Mouse (Mus musculus): Measurements from ENCODE around the gene Plod3.
A peak's percentile ranks its signal among the peaks of the same experiment; 100 is the strongest.

Gene Plod3

GRCm38 (mm10) chr5:136965686-136966085 is 21.1 kb upstream of the Plod3 start:
- no peak for DNase-seq

- no peak for DNase-seq
Measured at GRCm38 (mm10) chr5:136966331-136966730, 20.5 kb upstream of the Plod3 start, which contains the start of gene Cldn15. Gene Cldn15, plus strand, starts transcription at chr5:136966616.

- DNase-seq: no peak
Measured at GRCm38 (mm10) chr5:136966861-136967455, 19.9 kb upstream of the Plod3 start.

- no peak for DNase-seq
Measured at GRCm38 (mm10) chr5:136967592-136967991, 19.2 kb upstream of the Plod3 start.

GRCm38 (mm10) chr5:136970703-136971102 is 16.1 kb upstream of the Plod3 start:
- peak; percentile 86 for DNase-seq

- no peak for DNase-seq
Measured at GRCm38 (mm10) chr5:136973670-136974069, 13.1 kb upstream of the Plod3 start.

- no peak for DNase-seq
Measured at GRCm38 (mm10) chr5:136977769-136978168, 9.1 kb upstream of the Plod3 start.

- DNase-seq: no peak
Measured at GRCm38 (mm10) chr5:136979762-136980161, 7.1 kb upstream of the Plod3 start.

GRCm38 (mm10) chr5:136980974-136981373 is 5.8 kb upstream of the Plod3 start:
- DNase-seq: peak; percentile 42

GRCm38 (mm10) chr5:136982338-136982930 is 4.4 kb upstream of the Plod3 start:
- peak; percentile 82 for DNase-seq

GRCm38 (mm10) chr5:136984828-136985227 is 2.0 kb upstream of the Plod3 start:
- DNase-seq: no peak

- peak; percentile 75 for DNase-seq
Measured at GRCm38 (mm10) chr5:136987138-136987933, 517 bp downstream of the Plod3 start.

- DNase-seq: no peak
Measured at GRCm38 (mm10) chr5:136987934-136988271, 1.1 kb downstream of the Plod3 start, which contains the start of gene Znhit1. Gene Znhit1, minus strand, starts transcription at chr5:136988021.

GRCm38 (mm10) chr5:136988420-136988819 is 1.6 kb downstream of the Plod3 start:
- no peak for DNase-seq

- DNase-seq: no peak
Measured at GRCm38 (mm10) chr5:136989801-136990200, 3.0 kb downstream of the Plod3 start.

GRCm38 (mm10) chr5:136999449-136999848 is 12.6 kb downstream of the Plod3 start:
- DNase-seq: no peak

- no peak for DNase-seq
Measured at GRCm38 (mm10) chr5:137000612-137001011, 13.8 kb downstream of the Plod3 start.

- DNase-seq: no peak
Measured at GRCm38 (mm10) chr5:137007276-137007675, 20.5 kb downstream of the Plod3 start.

- peak; percentile 73 for DNase-seq
Measured at GRCm38 (mm10) chr5:137009988-137010387, 23.2 kb downstream of the Plod3 start.

GRCm38 (mm10) chr5:137012401-137012950 is 25.7 kb downstream of the Plod3 start:
- no peak for DNase-seq

GRCm38 (mm10) chr5:137015913-137016312 is 29.1 kb downstream of the Plod3 start:
- no peak for DNase-seq

GRCm38 (mm10) chr5:137024318-137024717 is 37.5 kb downstream of the Plod3 start:
- DNase-seq: no peak

GRCm38 (mm10) chr5:137025132-137025531 is 38.3 kb downstream of the Plod3 start:
- peak; percentile 95 for DNase-seq

- peak; percentile 12 for DNase-seq
Measured at GRCm38 (mm10) chr5:137026092-137026491, 39.3 kb downstream of the Plod3 start, which contains the start of gene Vgf. Gene Vgf, plus strand, starts transcription at chr5:137026392.

All from thymus, postnatal 4 days (tissue).